ENCODE assay signal across 19 mouse cellular contexts in genomic region chr8:110699501-110699900, GRCm38 (mm10). TPM values are rescaled to one million over a fixed set of nuclear protein-coding genes. Genes with fewer than 3 reads are reported as not detected.
DNase-seq lines count a peak whose midpoint lies in the region; ATAC-seq and TF ChIP-seq lines count a peak whose summit lies in the region.
"Had no signal": no experiment of that assay in that cellular context is flagged by ENCODE, and none has a peak within 500 bp of the region (broad histone marks: within the 10 kb centered on the region; RNA-seq: fewer than 3 reads in every experiment).

No protein-coding gene starts in this region.

- H3K9ac ChIP-seq in heart, embryonic 12.5 days, result no peak overlapping the region
- no peak overlapping the region for H3K9ac ChIP-seq in hindbrain, embryonic 15.5 days
- H3K9ac ChIP-seq in hindbrain, embryonic 12.5 days, result no peak overlapping the region
- no peak overlapping the region for H3K9ac ChIP-seq in lung, embryonic 14.5 days
- H3K9ac ChIP-seq in neural tube, embryonic 14.5 days (replicated peaks; ENCODE audit: low read depth, low read length), result no peak overlapping the region
- H3K9ac ChIP-seq: embryonic facial prominence, embryonic 12.5 days; forebrain, embryonic 15.5 days; heart, embryonic 15.5 days had no signal

- no peaks in the 10 kb centered on the region for H3K9me3 ChIP-seq in heart, embryonic 12.5 days (replicated peaks)
- H3K9me3 ChIP-seq in hindbrain, embryonic 15.5 days, result no peaks in the 10 kb centered on the region
- H3K9me3 ChIP-seq in hindbrain, embryonic 12.5 days (replicated peaks), result no peaks in the 10 kb centered on the region
- no peaks in the 10 kb centered on the region for H3K9me3 ChIP-seq in lung, embryonic 14.5 days (ENCODE audit: low read depth, low read length)
- no peaks in the 10 kb centered on the region for H3K9me3 ChIP-seq in neural tube, embryonic 14.5 days (ENCODE audit: control insufficient read depth, low read length)
- H3K9me3 ChIP-seq: embryonic facial prominence, embryonic 12.5 days; forebrain, embryonic 15.5 days; heart, embryonic 15.5 days had no signal

- peak; percentile 93 for DNase-seq in heart, adult 11 months
- DNase-seq in lung, embryonic 14.5 days, result no peak
- no peak for DNase-seq in lung, postnatal 4 days
- DNase-seq: adrenal gland, postnatal 14 days; cerebellum, postnatal 10 days; gastrocnemius, postnatal 36 days; heart, postnatal 14 days; kidney, adult 11 months had no signal

- no peak overlapping the region for H3K4me2 ChIP-seq in heart, embryonic 12.5 days
- no peak overlapping the region for H3K4me2 ChIP-seq in hindbrain, embryonic 15.5 days
- H3K4me2 ChIP-seq in hindbrain, embryonic 12.5 days (replicated peaks), result no peak overlapping the region
- no peak overlapping the region for H3K4me2 ChIP-seq in lung, embryonic 14.5 days
- H3K4me2 ChIP-seq in neural tube, embryonic 14.5 days (ENCODE audit: low read depth, low read length), result no peak overlapping the region
- H3K4me2 ChIP-seq: embryonic facial prominence, embryonic 12.5 days; forebrain, embryonic 15.5 days; heart, embryonic 15.5 days had no signal

- no peaks in the 10 kb centered on the region for H3K36me3 ChIP-seq in heart, embryonic 12.5 days
- no peaks in the 10 kb centered on the region for H3K36me3 ChIP-seq in hindbrain, embryonic 15.5 days
- H3K36me3 ChIP-seq in hindbrain, embryonic 12.5 days, result peaks cover 7% of the 10 kb centered on the region; the same call in 1 of the 2 replicates
- no peaks in the 10 kb centered on the region; the same call in 1 of the 2 replicates for H3K36me3 ChIP-seq in lung, embryonic 14.5 days (ENCODE audit: insufficient read depth)
- no peaks in the 10 kb centered on the region for H3K36me3 ChIP-seq in neural tube, embryonic 14.5 days (ENCODE audit: control insufficient read depth, insufficient read depth, low read length)
- H3K36me3 ChIP-seq: forebrain, embryonic 15.5 days; heart, embryonic 15.5 days had no signal

- no peak overlapping the region for H3K4me3 ChIP-seq in heart, embryonic 12.5 days
- H3K4me3 ChIP-seq in hindbrain, embryonic 15.5 days, result no peak overlapping the region
- no peak overlapping the region for H3K4me3 ChIP-seq in hindbrain, embryonic 12.5 days
- no peak overlapping the region for H3K4me3 ChIP-seq in lung, embryonic 14.5 days (ENCODE audit: low read depth, low read length)
- no peak overlapping the region for H3K4me3 ChIP-seq in neural tube, embryonic 14.5 days (ENCODE audit: low read depth, low read length)
- H3K4me3 ChIP-seq: embryonic facial prominence, embryonic 12.5 days; forebrain, embryonic 15.5 days; heart, embryonic 15.5 days had no signal

- peaks cover 70% of the 10 kb centered on the region for H3K4me1 ChIP-seq in heart, embryonic 12.5 days (replicated peaks)
- H3K4me1 ChIP-seq in hindbrain, embryonic 15.5 days (replicated peaks), result peaks cover 47% of the 10 kb centered on the region
- peaks cover 37% of the 10 kb centered on the region for H3K4me1 ChIP-seq in hindbrain, embryonic 12.5 days
- peaks cover 27% of the 10 kb centered on the region for H3K4me1 ChIP-seq in lung, embryonic 14.5 days (ENCODE audit: insufficient read depth)
- peaks cover 28% of the 10 kb centered on the region; the same call in 1 of the 2 replicates for H3K4me1 ChIP-seq in neural tube, embryonic 14.5 days (ENCODE audit: control insufficient read depth, insufficient read depth, low read length)

- 88% methylated on average over 7 of the region's 7 CpGs for WGBS in heart, embryonic 12.5 days
- 83% methylated on average over 7 of the region's 7 CpGs for WGBS in hindbrain, embryonic 15.5 days
- WGBS in hindbrain, embryonic 12.5 days, result 90% methylated on average over 7 of the region's 7 CpGs
- WGBS in lung, embryonic 14.5 days, result 80% methylated on average over 7 of the region's 7 CpGs
- WGBS in neural tube, embryonic 14.5 days, result 65% methylated on average over 7 of the region's 7 CpGs

- TF ChIP-seq CTCF in lung, embryonic 14.5 days (IDR thresholded peaks at IDR 0.05; ENCODE audit: low read depth), result no peak

- no peak for ATAC-seq in heart, embryonic 12.5 days (ENCODE audit: insufficient number of reproducible peaks, low FRiP score)
- ATAC-seq in hindbrain, embryonic 15.5 days (ENCODE audit: low FRiP score, low read depth), result no peak
- ATAC-seq in hindbrain, embryonic 12.5 days (ENCODE audit: low FRiP score), result no peak
- no peak for ATAC-seq in lung, embryonic 14.5 days (ENCODE audit: insufficient read depth)
- no peak for ATAC-seq in neural tube, embryonic 14.5 days (ENCODE audit: low read depth)
- ATAC-seq in monocyte, adult 5-6 weeks (replicated peaks; ENCODE audit: insufficient number of reproducible peaks, low FRiP score, low TSS enrichment, poor library complexity, severe bottlenecking), result no peak
- ATAC-seq: activated CD4-positive, CD25-positive, alpha-beta regulatory T cell, adult 4 months; forebrain, embryonic 15.5 days; Patski had no signal

- H3K27me3 ChIP-seq in heart, embryonic 12.5 days (replicated peaks), result no peaks in the 10 kb centered on the region
- no peaks in the 10 kb centered on the region for H3K27me3 ChIP-seq in hindbrain, embryonic 15.5 days
- H3K27me3 ChIP-seq in hindbrain, embryonic 12.5 days, result no peaks in the 10 kb centered on the region
- H3K27me3 ChIP-seq in lung, embryonic 14.5 days (ENCODE audit: insufficient read depth, low read length), result no peaks in the 10 kb centered on the region
- no peaks in the 10 kb centered on the region for H3K27me3 ChIP-seq in neural tube, embryonic 14.5 days (ENCODE audit: control insufficient read depth, insufficient read depth, low read length)
- H3K27me3 ChIP-seq: CH12.LX; embryonic facial prominence, embryonic 12.5 days; forebrain, embryonic 15.5 days; heart, embryonic 15.5 days; Patski had no signal

- no peak overlapping the region for H3K27ac ChIP-seq in heart, embryonic 12.5 days (ENCODE audit: poor library complexity, severe bottlenecking)
- H3K27ac ChIP-seq in hindbrain, embryonic 15.5 days (replicated peaks), result peak overlapping the region; percentile 55; the same call in 1 of the 2 replicates
- H3K27ac ChIP-seq in hindbrain, embryonic 12.5 days, result no peak overlapping the region
- H3K27ac ChIP-seq in lung, embryonic 14.5 days (ENCODE audit: low read depth), result 0 out of 2 replicates have a peak overlapping the region, but pooled peaks have one; percentile 16
- H3K27ac ChIP-seq in neural tube, embryonic 14.5 days (ENCODE audit: low read depth, low read length), result peak overlapping the region; percentile 57; the same call in 1 of the 2 replicates
- H3K27ac ChIP-seq: embryonic facial prominence, embryonic 12.5 days; forebrain, embryonic 15.5 days; heart, embryonic 15.5 days had no signal

RNA-seq across cellular contexts. Expression of gene Mtss1l, which starts 21.8 kb away (rescaled TPM):
- 12.9 and 14.3 TPM in 2 replicates for polyA plus RNA-seq in heart, embryonic 12.5 days (2016; fragmentation: Nextera tagmentation; extraction: Ambion mirVana)
- 51.8 and 62.3 TPM in 2 replicates for polyA plus RNA-seq in hindbrain, embryonic 15.5 days (2015; fragmentation: Nextera tagmentation; extraction: Ambion mirVana)
- polyA plus RNA-seq in hindbrain, embryonic 12.5 days (2016; fragmentation: Nextera tagmentation; extraction: Ambion mirVana), result 21.6 and 23.3 TPM in 2 replicates
- polyA plus RNA-seq in lung, embryonic 14.5 days (2014; fragmentation: Nextera tagmentation; extraction: Ambion mirVana), result 30.9 and 39.9 TPM in 2 replicates
- polyA plus RNA-seq in neural tube, embryonic 14.5 days (2014; fragmentation: Nextera tagmentation; extraction: Ambion mirVana), result 23.9 and 24.9 TPM in 2 replicates
- total RNA-seq in monocyte, adult 5-6 weeks (2017), result 0.32 to 1.2 TPM (median 1.1 TPM) in 3 replicates

Comparison
In these comparisons a context has a peak if more than half of its experiments do, and no peak if none do; other contexts are left out.
1. H3K27ac ChIP-seq: peak in hindbrain, embryonic 15.5 days (single experiment), lung, embryonic 14.5 days (single experiment) and neural tube, embryonic 14.5 days (single experiment); none in heart, embryonic 12.5 days (single experiment) and hindbrain, embryonic 12.5 days (single experiment).